Mouse (Mus musculus): Measurements from ENCODE around the gene Gopc.

DNA sequence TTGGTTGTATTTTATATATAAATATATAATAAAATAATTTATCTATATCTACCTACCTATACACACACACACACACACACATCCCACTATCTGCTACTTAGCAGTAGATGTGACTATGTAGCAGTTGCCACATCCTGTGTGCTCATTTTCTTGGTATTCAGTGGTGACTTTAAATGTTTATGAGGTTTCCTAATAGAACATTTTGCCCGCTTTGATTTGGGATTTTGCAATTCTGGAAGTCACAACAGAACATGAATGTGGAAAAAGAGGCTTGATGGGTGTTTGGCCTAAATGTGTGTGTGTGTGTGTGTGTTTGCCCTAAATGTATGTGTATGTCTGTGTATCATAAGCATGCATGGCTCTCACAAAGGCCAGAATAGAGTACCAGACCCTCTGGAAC, 1.6 kb upstream of the Gopc start:
- TF ChIP-seq POLR2A (IDR thresholded peaks at IDR 0.05; ENCODE audit: extremely low read depth, insufficient read depth, low read length) = no peak
- TF ChIP-seq CTCF (IDR thresholded peaks at IDR 0.05; ENCODE audit: low read depth, low read length) = no peak

All from liver, adult 2 months (tissue).